Mouse (Mus musculus): ENCODE measurements around the gene Dram1. TPM values are rescaled to one million over a fixed set of nuclear protein-coding genes. Genes with fewer than 3 reads are reported as not detected.

Dram1 gene
- total RNA-seq (2021) = 1 to 10 TPM; 1.0 to 1.7 TPM
- long read RNA-seq, experiment 1, partial matches to known transcripts = 0 of 1 reads
- long read RNA-seq, experiment 1, other reads (novel, unspliced or antisense) = 0 of 1 reads
- long read RNA-seq, experiment 2 = 0 reads

GRCm38 (mm10) chr10:88379013-88379885, at the start of gene Dram1, which contains the start of gene Gnptab:
Gene Dram1 (minus strand): TSS chr10:88379080.
Gene Gnptab (plus strand): TSS chr10:88379132.
- peak; percentile 96 for TF ChIP-seq CTCF (IDR thresholded peaks at IDR 0.05)
- peak within 1 kb of the TSS; percentile 90 for H3K4me3 ChIP-seq
- intact Hi-C loops (cut with DNase I) = loop anchor here (5.0 kb wide), 1 partner anchor 353 kb away; the partner anchor contains the start of gene Arl1
- peak within 1 kb of the TSS; percentile 90 for H3K27ac ChIP-seq
- peak; percentile 93 for DNase-seq

GRCm38 (mm10) chr10:88427998-88428397, 49.1 kb upstream of the Dram1 start:
- Histone ChIP-seq H3K4me3 (no peak overlapping the region), H3K27ac (no peak overlapping the region)
- no peak for DNase-seq
- intact Hi-C loops (cut with DNase I) = loop anchor here (10.0 kb wide), 1 partner anchor 873 kb away; no protein-coding TSS in a partner anchor
- TF ChIP-seq CTCF (IDR thresholded peaks at IDR 0.05) = no peak

- TF ChIP-seq CTCF (IDR thresholded peaks at IDR 0.05) = no peak
- DNase-seq = no peak
- Histone ChIP-seq H3K27ac (no peak overlapping the region), H3K4me3 (no peak overlapping the region)
- intact Hi-C loops (cut with DNase I) = loop anchor here (1.0 to 10.0 kb wide), 2 partner anchors 51 to 872 kb away; no protein-coding TSS in a partner anchor
These were observed 48.0 kb upstream of the Dram1 start for GRCm38 (mm10) chr10:88426896-88427295.

GRCm38 (mm10) chr10:88426158-88426816, 47.4 kb upstream of the Dram1 start:
- H3K27ac ChIP-seq = no peak overlapping the region
- intact Hi-C loops (cut with DNase I) = loop anchor here (1.0 to 10.0 kb wide), 2 partner anchors 50 to 871 kb away; no protein-coding TSS in a partner anchor
- peak; percentile 93 for TF ChIP-seq CTCF (IDR thresholded peaks at IDR 0.05)
- H3K4me3 ChIP-seq = no peak overlapping the region
- DNase-seq = peak; percentile 48

- Histone ChIP-seq H3K27ac (no peak overlapping the region), H3K4me3 (no peak overlapping the region)
- TF ChIP-seq CTCF (IDR thresholded peaks at IDR 0.05) = no peak
- no peak for DNase-seq
- intact Hi-C loops (cut with DNase I) = loop anchor here (10.0 kb wide), 1 partner anchor 866 kb away; no protein-coding TSS in a partner anchor
These were observed 42.0 kb upstream of the Dram1 start for GRCm38 (mm10) chr10:88420655-88421435.

GRCm38 (mm10) chr10:88420141-88420541, 41.3 kb upstream of the Dram1 start:
- TF ChIP-seq CTCF (IDR thresholded peaks at IDR 0.05) = no peak
- intact Hi-C loops (cut with DNase I) = loop anchor here (10.0 kb wide), 1 partner anchor 865 kb away; no protein-coding TSS in a partner anchor
- H3K4me3 ChIP-seq = no peak overlapping the region
- no peak for DNase-seq
- no peak overlapping the region for H3K27ac ChIP-seq

- H3K27ac ChIP-seq = no peak overlapping the region
- intact Hi-C loops (cut with DNase I) = no loop called here
- H3K4me3 ChIP-seq = no peak overlapping the region
- DNase-seq = no peak
- no peak for TF ChIP-seq CTCF (IDR thresholded peaks at IDR 0.05)
These were observed 38.8 kb upstream of the Dram1 start for GRCm38 (mm10) chr10:88417686-88418085.

- no peak overlapping the region for H3K4me3 ChIP-seq
- intact Hi-C loops (cut with DNase I) = no loop called here
- TF ChIP-seq CTCF (IDR thresholded peaks at IDR 0.05) = no peak
- DNase-seq = no peak
- no peak overlapping the region for H3K27ac ChIP-seq
These were observed 33.6 kb upstream of the Dram1 start for GRCm38 (mm10) chr10:88412290-88412995.

- no peak for TF ChIP-seq CTCF (IDR thresholded peaks at IDR 0.05)
- DNase-seq = no peak
- intact Hi-C loops (cut with DNase I) = no loop called here
- no peak overlapping the region for H3K4me3 ChIP-seq
- no peak overlapping the region for H3K27ac ChIP-seq
These were observed 30.9 kb upstream of the Dram1 start for GRCm38 (mm10) chr10:88409751-88410150.

GRCm38 (mm10) chr10:88407875-88408631, 29.2 kb upstream of the Dram1 start:
- TF ChIP-seq CTCF (IDR thresholded peaks at IDR 0.05) = no peak
- intact Hi-C loops (cut with DNase I) = no loop called here
- no peak for DNase-seq
- H3K4me3 ChIP-seq = no peak overlapping the region
- H3K27ac ChIP-seq = peak overlapping the region; percentile 71

GRCm38 (mm10) chr10:88405812-88406211, 26.9 kb upstream of the Dram1 start:
- Histone ChIP-seq H3K27ac (peak overlapping the region; percentile 71), H3K4me3 (no peak overlapping the region)
- TF ChIP-seq CTCF (IDR thresholded peaks at IDR 0.05) = no peak
- DNase-seq = peak; percentile 73
- intact Hi-C loops (cut with DNase I) = no loop called here

All from gastrocnemius, adult 2 months (tissue).